Mouse (Mus musculus) forebrain, embryonic 14.5 days (tissue): ENCODE results near the gene Mrtfa. TPM values are rescaled to one million over a fixed set of nuclear protein-coding genes. Genes with fewer than 3 reads are reported as not detected.
A peak's percentile ranks its signal among the peaks of the same experiment; 100 is the strongest.

Experiments
- ATAC-seq: fragments of 200-750 bp; cut with Nextera tagmentation; 2 replicates; pipeline ENCODE4 v1.8.0; 2017; ENCODE audit warnings: mild to moderate bottlenecking, moderate library complexity
- DNase-seq: peaks from one replicate; pipeline ENCODE4 v3.0.0-alpha.2; 2015; ENCODE audit warnings: low spot score
- H3K27ac ChIP-seq: fragments of 300-500 bp; sonication (generic); 2 replicates; pipeline ENCODE4 v1.5.1; 2014; ENCODE audit warnings: low read depth, mild to moderate bottlenecking, control low read depth, low read length, moderate library complexity
- H3K27me3 ChIP-seq: fragments of 300-500 bp; sonication (generic); replicated peaks from 2 replicates; pipeline ENCODE4 v1.6.1; 2014; ENCODE audit warnings: low read length, control low read depth, mixed read lengths; ENCODE audit not compliant: control insufficient read depth, insufficient read depth
- H3K36me3 ChIP-seq: fragments of 300-500 bp; sonication (generic); 2 replicates; pipeline ENCODE4 v1.6.1; 2014; ENCODE audit warnings: low read length, control low read depth; ENCODE audit not compliant: control insufficient read depth, insufficient read depth
- H3K4me1 ChIP-seq: fragments of 300-500 bp; sonication (generic); 2 replicates; pipeline ENCODE4 v1.6.1; 2014; ENCODE audit warnings: antibody characterized with exemption, low read length, control low read depth; ENCODE audit not compliant: control insufficient read depth, insufficient read depth
- H3K4me2 ChIP-seq: fragments of 300-500 bp; sonication (generic); 2 replicates; pipeline ENCODE4 v1.6.1; 2014; ENCODE audit warnings: mild to moderate bottlenecking, control low read depth, low read length
- H3K4me3 ChIP-seq: fragments of 300-500 bp; sonication (generic); 2 replicates; pipeline ENCODE4 v1.5.1; 2014; ENCODE audit warnings: low read depth, low read length, control low read depth
- H3K9ac ChIP-seq: fragments of 300-500 bp; sonication (generic); 2 replicates; pipeline ENCODE4 v1.6.1; 2014; ENCODE audit warnings: mild to moderate bottlenecking, low read length, control low read depth, moderate library complexity
- H3K9me3 ChIP-seq: fragments of 300-500 bp; sonication (generic); replicated peaks from 2 replicates; pipeline ENCODE4 v1.6.1; 2016; ENCODE audit warnings: low read length, control low read depth, mixed read lengths; ENCODE audit not compliant: control insufficient read depth
- WGBS: fragments of 180-500 bp; shearing (Covaris S2); extraction: QIAGEN DNeasy Blood & Tissue Kit; methylation state at CpG from one replicate; pipeline ENCODE4 v1.1.7; 2014; 5-methylcytosine and 5-hydroxymethylcytosine counted together
- polyA plus RNA-seq: library from polyadenylated mRNA; unstranded; fragments of >200 nt; fragmentation: Nextera tagmentation; extraction: Ambion mirVana; gene quantifications from 2 replicates; pipeline ENCODE4 v1.2.1, GENCODE M21; 2014

Mrtfa gene
- polyA plus RNA-seq, 1 experiment from 2014 or later: 13.6 TPM

GRCm38 (mm10) chr15:81038419-81038818 lies 152.1 kb downstream of the Mrtfa start:
- Histone ChIP-seq H3K36me3 (no peaks in the 10 kb centered on the region), H3K27me3 (no peaks in the 10 kb centered on the region), H3K4me1 (no peaks in the 10 kb centered on the region), H3K9me3 (no peaks in the 10 kb centered on the region), H3K27ac (no peak overlapping the region), H3K4me3 (no peak overlapping the region), H3K9ac (no peak overlapping the region), H3K4me2 (no peak overlapping the region)
- DNase-seq: no peak
- 81% methylated on average over 5 of the region's 5 CpGs for WGBS
- ATAC-seq: no peak

DNA sequence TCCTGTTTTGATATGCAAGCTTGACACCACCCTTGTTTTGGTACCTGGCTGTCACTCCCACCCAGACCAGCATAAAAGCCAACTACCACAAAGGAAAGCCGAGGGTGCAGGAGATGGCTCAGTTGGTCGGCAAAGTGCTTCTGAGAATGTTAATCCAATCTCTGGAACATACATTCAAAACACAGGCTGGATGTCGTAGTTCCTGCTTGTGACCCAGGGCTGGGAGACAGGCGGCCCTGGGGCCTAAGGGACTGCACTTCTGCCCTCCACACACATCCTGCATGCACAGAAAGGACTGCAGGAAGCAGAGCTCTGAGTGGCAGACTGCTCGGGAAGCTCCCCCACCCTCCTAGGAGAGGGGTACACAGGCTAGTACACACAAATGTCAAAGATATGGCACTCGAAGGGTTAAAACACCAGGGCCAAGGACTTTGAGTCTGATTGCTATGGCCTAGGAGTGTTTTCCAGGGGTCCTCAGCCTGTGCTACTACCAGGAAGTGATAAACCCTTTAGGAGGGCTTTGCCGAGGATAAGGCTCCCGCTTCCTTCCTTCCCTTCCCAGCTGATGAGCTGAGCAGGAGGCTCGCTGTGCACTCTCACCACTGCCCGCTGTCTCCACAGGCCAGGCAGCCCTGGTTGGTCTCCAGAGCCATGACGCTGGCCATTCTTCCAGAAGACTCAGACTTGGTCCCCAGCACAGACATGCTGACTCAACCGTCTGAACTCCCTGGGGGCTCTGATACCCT lies 155.0 kb downstream of the Mrtfa start:
- H3K36me3 ChIP-seq: no peaks in the 10 kb centered on the region
- H3K9ac ChIP-seq: no peak overlapping the region
- no peak overlapping the region for H3K4me3 ChIP-seq
- 0 out of 2 replicates have a peak overlapping the region, but pooled peaks have one; percentile 16 for H3K27ac ChIP-seq
- H3K4me2 ChIP-seq: no peak overlapping the region
- DNase-seq (no peak), ATAC-seq (no peak)
- no peaks in the 10 kb centered on the region for H3K4me1 ChIP-seq
- WGBS: 82% methylated on average over 12 of the region's 12 CpGs
- no peaks in the 10 kb centered on the region for H3K27me3 ChIP-seq
- no peaks in the 10 kb centered on the region for H3K9me3 ChIP-seq

DNA sequence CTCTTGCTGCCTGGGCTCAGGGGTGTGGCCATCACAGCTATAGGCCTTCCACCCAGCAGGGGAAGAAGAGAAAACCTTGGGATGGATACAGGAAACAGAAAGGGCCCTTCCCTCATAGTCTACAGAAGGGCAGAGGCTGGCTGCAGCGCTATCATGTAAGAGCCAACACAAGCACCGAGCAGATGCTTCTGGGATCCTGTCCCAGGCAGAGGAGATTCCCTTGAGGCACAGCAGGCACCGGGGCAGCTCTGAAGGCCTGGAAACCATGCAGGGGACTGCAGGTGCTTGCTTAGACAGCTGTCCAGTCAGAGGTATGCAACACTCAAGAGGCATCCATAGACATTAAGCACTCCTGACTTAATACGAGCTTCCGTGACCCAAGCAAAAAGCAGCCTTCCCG lies 156.4 kb downstream of the Mrtfa start:
- Histone ChIP-seq H3K4me2 (no peak overlapping the region), H3K27ac (no peak overlapping the region), H3K4me3 (no peak overlapping the region), H3K4me1 (no peaks in the 10 kb centered on the region), H3K9me3 (no peaks in the 10 kb centered on the region), H3K9ac (no peak overlapping the region), H3K27me3 (no peaks in the 10 kb centered on the region), H3K36me3 (no peaks in the 10 kb centered on the region)
- ATAC-seq: no peak
- no peak for DNase-seq
- WGBS: 89% methylated on average over 6 of the region's 6 CpGs

DNA sequence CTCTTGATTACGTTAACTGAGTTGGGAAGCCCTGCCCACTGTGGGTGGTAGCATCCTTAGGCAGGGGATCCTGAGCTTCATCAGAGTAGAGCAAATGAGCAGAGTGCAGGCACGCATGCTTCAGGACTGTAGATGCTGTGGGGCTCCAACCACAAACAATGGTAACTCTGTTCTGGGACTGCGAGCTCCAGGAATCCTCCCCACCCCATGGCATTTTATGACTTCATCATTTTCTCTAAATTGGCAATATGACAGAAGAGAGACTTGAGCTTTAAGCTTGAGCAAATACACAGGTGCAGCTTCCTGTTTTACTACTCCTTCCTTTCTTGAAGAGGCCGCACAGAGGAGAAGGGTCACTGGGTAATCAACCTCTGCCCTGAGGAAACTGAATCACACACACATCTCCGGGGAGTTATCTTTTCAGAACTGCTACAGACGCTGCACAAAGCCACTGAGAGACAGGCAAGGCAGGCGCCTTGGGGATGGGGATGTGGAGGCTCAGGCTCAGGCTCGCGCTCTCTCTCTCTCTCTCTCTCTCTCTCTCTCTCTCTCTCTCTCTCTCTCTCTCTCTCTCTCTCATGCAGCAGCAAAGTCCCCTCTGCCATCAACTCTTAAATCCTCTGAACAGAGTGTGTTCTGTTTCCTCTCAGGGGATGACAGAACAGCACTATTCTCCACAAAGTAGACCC lies 157.5 kb downstream of the Mrtfa start:
- ATAC-seq (no peak), DNase-seq (no peak)

DNA sequence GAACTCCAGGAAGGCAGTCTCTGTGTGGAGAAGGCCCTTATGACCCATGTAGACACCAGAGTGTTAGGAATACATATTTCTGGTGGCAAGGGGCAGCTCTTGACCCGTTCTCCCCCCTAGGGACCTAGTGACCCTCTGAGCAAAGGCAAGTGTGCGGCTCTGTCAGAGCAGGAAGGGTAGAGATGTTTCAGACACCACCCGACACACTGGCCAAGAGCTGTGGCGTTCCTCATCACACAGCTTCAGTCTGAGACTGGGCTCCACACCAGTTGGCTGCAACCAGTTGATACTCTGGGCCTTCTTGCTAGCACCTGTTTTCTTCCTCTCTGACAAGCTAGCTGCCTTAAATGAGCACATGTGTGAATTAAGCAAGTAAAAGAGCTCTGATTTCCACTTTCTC lies 158.9 kb downstream of the Mrtfa start:
- H3K4me2 ChIP-seq: no peak overlapping the region
- H3K27me3 ChIP-seq: no peaks in the 10 kb centered on the region
- H3K4me1 ChIP-seq: no peaks in the 10 kb centered on the region
- H3K9me3 ChIP-seq: no peaks in the 10 kb centered on the region
- no peak overlapping the region for H3K9ac ChIP-seq
- no peak for DNase-seq
- H3K36me3 ChIP-seq: no peaks in the 10 kb centered on the region
- H3K4me3 ChIP-seq: no peak overlapping the region
- no peak for ATAC-seq
- H3K27ac ChIP-seq: no peak overlapping the region
- 86% methylated on average over 4 of the region's 4 CpGs for WGBS

More for the DNA sequence above, 157.5 kb downstream of the Mrtfa start:
- 60% methylated on average over 9 of the region's 9 CpGs for WGBS
- H3K27ac ChIP-seq: no peak overlapping the region
- H3K9ac ChIP-seq: no peak overlapping the region
- no peaks in the 10 kb centered on the region for H3K27me3 ChIP-seq
- H3K4me1 ChIP-seq: no peaks in the 10 kb centered on the region
- H3K36me3 ChIP-seq: no peaks in the 10 kb centered on the region
- no peak overlapping the region for H3K4me2 ChIP-seq
- no peaks in the 10 kb centered on the region for H3K9me3 ChIP-seq
- no peak overlapping the region for H3K4me3 ChIP-seq

- Histone ChIP-seq H3K36me3 (no peaks in the 10 kb centered on the region), H3K9ac (no peak overlapping the region), H3K9me3 (no peaks in the 10 kb centered on the region), H3K27ac (no peak overlapping the region), H3K4me2 (no peak overlapping the region), H3K4me3 (no peak overlapping the region), H3K27me3 (no peaks in the 10 kb centered on the region), H3K4me1 (no peaks in the 10 kb centered on the region)
- DNase-seq: no peak
- no peak for ATAC-seq
- WGBS: 58% methylated on average over 10 of the region's 10 CpGs
Observed at GRCm38 (mm10) chr15:81030891-81031425, 159.6 kb downstream of the Mrtfa start.

GRCm38 (mm10) chr15:81027378-81028173 lies 163.0 kb downstream of the Mrtfa start:
- Histone ChIP-seq H3K27me3 (no peaks in the 10 kb centered on the region), H3K9ac (no peak overlapping the region; the same call in 1 of the 2 replicates), H3K9me3 (no peaks in the 10 kb centered on the region), H3K36me3 (no peaks in the 10 kb centered on the region; the same call in none of the 2 replicates), H3K27ac (no peak overlapping the region), H3K4me3 (no peak overlapping the region), H3K4me1 (no peaks in the 10 kb centered on the region), H3K4me2 (no peak overlapping the region)
- 46% methylated on average over 8 of the region's 8 CpGs for WGBS
- DNase-seq (peak; percentile 81), ATAC-seq (peak; percentile 29; the same call in 1 of the 2 replicates)

DNA sequence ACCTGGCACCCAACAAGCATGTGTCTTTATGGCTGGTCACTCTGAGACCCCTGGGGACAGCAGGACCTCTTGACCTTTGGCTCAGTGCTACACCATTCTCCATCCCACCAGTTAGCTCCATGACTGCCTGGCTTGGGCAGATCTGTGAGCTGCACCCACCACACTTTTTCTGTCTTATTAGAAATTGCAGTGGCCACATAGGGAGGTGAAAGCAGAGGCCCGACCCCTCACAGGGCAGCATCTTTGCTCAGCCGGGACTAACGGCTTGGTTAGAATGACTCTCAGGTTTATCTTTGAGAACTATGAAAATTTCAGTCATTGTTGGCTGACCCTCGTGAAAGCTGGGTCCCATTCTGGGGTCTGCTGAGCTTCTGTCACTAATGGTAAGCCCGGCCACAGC lies 163.7 kb downstream of the Mrtfa start:
- no peak for DNase-seq
- no peak overlapping the region for H3K27ac ChIP-seq

More for the DNA sequence above, 163.7 kb downstream of the Mrtfa start:
- H3K36me3 ChIP-seq: no peaks in the 10 kb centered on the region; the same call in none of the 2 replicates
- H3K9ac ChIP-seq: no peak overlapping the region
- H3K27me3 ChIP-seq: no peaks in the 10 kb centered on the region
- 83% methylated on average over 5 of the region's 5 CpGs for WGBS
- ATAC-seq: no peak
- H3K4me2 ChIP-seq: no peak overlapping the region
- no peaks in the 10 kb centered on the region for H3K4me1 ChIP-seq
- no peaks in the 10 kb centered on the region for H3K9me3 ChIP-seq
- no peak overlapping the region for H3K4me3 ChIP-seq
